Mouse (Mus musculus) embryonic facial prominence, embryonic 14.5 days (tissue): ENCODE measurements around the gene Brd1. TPM values are rescaled to one million over a fixed set of nuclear protein-coding genes. Genes with fewer than 3 reads are reported as not detected.

ENCODE experiments used
- ATAC-seq: fragments of 200-750 bp; cut with Nextera tagmentation; 2 replicates; pipeline ENCODE4 v1.8.0; 2017; ENCODE audit warnings: low read depth, moderate number of reproducible peaks, moderate TSS enrichment
- DNase-seq: peaks from one replicate; pipeline ENCODE4 v3.0.0-alpha.2; 2015; ENCODE audit warnings: low spot score
- H3K27ac ChIP-seq: fragments of 300-500 bp; sonication (generic); replicated peaks from 2 replicates; pipeline ENCODE4 v1.5.1; 2014; ENCODE audit warnings: low read depth, mild to moderate bottlenecking, low read length, moderate library complexity
- H3K27me3 ChIP-seq: fragments of 300-500 bp; sonication (generic); replicated peaks from 2 replicates; pipeline ENCODE4 v1.6.1; 2014; ENCODE audit warnings: low read length; ENCODE audit not compliant: control insufficient read depth, insufficient read depth
- H3K36me3 ChIP-seq: fragments of 300-500 bp; sonication (generic); 2 replicates; pipeline ENCODE4 v1.6.1; 2014; ENCODE audit warnings: low read length, mixed read lengths; ENCODE audit not compliant: control insufficient read depth, insufficient read depth
- H3K4me1 ChIP-seq: fragments of 300-500 bp; sonication (generic); 2 replicates; pipeline ENCODE4 v1.6.1; 2014; ENCODE audit warnings: antibody characterized with exemption, low read length; ENCODE audit not compliant: control insufficient read depth, insufficient read depth
- H3K4me2 ChIP-seq: fragments of 300-500 bp; sonication (generic); 2 replicates; pipeline ENCODE4 v1.6.1; 2014; ENCODE audit warnings: low read depth, mild to moderate bottlenecking, low read length, moderate library complexity, mixed read lengths
- H3K4me3 ChIP-seq: fragments of 300-500 bp; sonication (generic); 2 replicates; pipeline ENCODE4 v1.5.1; 2014; ENCODE audit warnings: low read depth, mild to moderate bottlenecking, low read length
- H3K9ac ChIP-seq: fragments of 300-500 bp; sonication (generic); 2 replicates; pipeline ENCODE4 v1.6.1; 2014; ENCODE audit warnings: low read depth, mild to moderate bottlenecking, low read length, moderate library complexity, mixed read lengths
- H3K9me3 ChIP-seq: fragments of 300-500 bp; sonication (generic); 2 replicates; pipeline ENCODE4 v1.6.1; 2016; ENCODE audit warnings: low read length; ENCODE audit not compliant: control insufficient read depth
- WGBS: fragments of 180-500 bp; shearing (Covaris S2); extraction: QIAGEN DNeasy Blood & Tissue Kit; methylation state at CpG from one replicate; pipeline ENCODE4 v1.1.7; 2014; 5-methylcytosine and 5-hydroxymethylcytosine counted together
- polyA plus RNA-seq: library from polyadenylated mRNA; unstranded; fragments of >200 nt; fragmentation: Nextera tagmentation; extraction: Ambion mirVana; gene quantifications from 2 replicates; pipeline ENCODE4 v1.2.1, GENCODE M21; 2014

Gene Brd1
- polyA plus RNA-seq, 1 experiment from 2014 or later, result 23.0 TPM

DNA sequence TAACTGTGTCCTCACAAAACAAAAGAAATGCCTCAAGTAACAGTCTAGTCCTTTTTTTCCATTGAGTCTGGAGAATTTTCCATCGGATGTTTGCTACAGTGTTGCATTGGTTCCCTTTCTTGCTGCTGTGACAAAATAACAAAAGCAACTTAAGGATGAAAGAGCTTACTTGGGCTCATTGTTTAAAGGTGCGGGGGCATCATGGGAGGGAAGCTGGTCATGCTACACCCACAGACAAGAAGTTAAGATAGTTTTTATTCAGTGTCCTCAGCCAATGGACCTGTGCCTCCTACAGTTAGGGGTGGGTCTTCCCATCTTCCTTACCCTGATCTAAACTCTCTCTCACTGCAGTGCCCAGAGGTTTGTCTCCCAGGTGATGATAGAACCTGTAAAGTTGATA, 4.4 kb upstream of the Brd1 start:
- ATAC-seq (no peak), DNase-seq (no peak)
- Histone ChIP-seq H3K9ac (no peak overlapping the region), H3K27ac (no peak overlapping the region), H3K4me1 (no peaks in the 10 kb centered on the region), H3K4me2 (no peak overlapping the region), H3K27me3 (no peaks in the 10 kb centered on the region), H3K36me3 (no peaks in the 10 kb centered on the region), H3K4me3 (no peak overlapping the region), H3K9me3 (no peaks in the 10 kb centered on the region)
- 68% methylated on average over 2 of the region's 2 CpGs for WGBS

DNA sequence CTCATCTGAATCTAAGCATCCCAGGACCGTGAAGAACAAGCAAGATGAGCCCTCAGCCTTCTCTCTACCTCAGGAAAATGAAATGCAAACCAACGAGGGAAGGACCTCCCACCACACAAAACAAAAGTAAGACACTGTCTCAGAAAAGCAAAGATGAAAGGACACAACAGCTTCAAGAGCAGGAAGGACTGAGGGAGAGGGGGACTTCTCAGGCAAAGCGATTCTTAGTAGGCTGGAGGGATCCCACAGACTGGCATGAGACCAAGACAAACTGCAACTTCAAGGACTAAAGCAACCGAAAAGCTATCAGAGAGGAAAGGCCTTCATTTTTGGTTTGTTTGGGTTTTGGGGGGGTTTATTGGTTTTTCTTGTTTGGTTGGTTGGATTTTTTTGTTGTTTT, 2.1 kb upstream of the Brd1 start:
- H3K4me2 ChIP-seq, result no peak overlapping the region
- WGBS, result 67% methylated on average over 4 of the region's 4 CpGs

DNA sequence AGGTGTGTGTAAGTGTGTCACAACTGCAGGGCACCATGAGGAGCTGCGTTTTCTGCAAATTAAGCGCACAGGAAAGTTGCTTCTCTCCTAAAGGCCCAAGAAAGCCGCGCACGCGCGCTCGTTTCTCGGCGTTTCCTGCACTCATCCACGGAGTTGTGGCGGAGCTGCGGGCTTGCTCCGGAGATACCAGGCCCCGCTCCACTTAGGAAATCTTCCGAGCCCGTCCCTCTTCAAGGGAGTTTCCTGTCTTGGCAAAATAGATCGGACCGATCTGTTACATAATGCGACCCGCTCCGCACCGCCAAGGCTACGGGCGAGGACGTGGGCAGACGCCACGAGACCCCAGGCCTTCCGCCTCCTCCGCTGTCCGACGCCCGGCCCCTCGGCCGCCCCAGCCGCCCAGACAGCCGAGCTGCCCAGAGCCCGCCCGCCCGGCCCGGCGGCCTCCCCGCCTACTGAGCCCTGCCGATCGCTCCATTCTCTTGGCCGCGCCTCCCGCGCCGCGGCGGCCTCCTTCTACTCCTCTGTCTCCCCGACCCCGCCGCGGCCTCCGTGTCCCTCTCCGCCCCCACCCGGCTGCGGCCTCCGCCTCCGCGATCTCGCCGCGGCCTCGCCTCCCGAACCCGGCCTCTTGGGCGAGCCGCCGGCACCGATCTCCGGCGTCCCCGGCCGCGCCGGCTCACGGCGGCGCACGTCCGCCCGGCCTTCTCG, 837 bp downstream of the Brd1 start:
- peaks cover 23% of the 10 kb centered on the region for H3K36me3 ChIP-seq
- H3K9ac ChIP-seq, result peak overlapping the region; percentile 99
- no peaks in the 10 kb centered on the region for H3K9me3 ChIP-seq
- H3K27ac ChIP-seq, result peak overlapping the region; percentile 86
- ATAC-seq (peak; percentile 54), DNase-seq (peak; percentile 76)
- peak overlapping the region; percentile 84 for H3K4me2 ChIP-seq
- WGBS, result under 1% methylated on average over 19 of the region's 86 CpGs
- H3K4me3 ChIP-seq, result peak overlapping the region; percentile 98
- H3K27me3 ChIP-seq, result no peaks in the 10 kb centered on the region
- peaks cover 11% of the 10 kb centered on the region for H3K4me1 ChIP-seq

More for the DNA sequence above, 2.1 kb upstream of the Brd1 start:
- Histone ChIP-seq H3K9ac (no peak overlapping the region), H3K9me3 (no peaks in the 10 kb centered on the region), H3K4me1 (peaks cover 11% of the 10 kb centered on the region), H3K27me3 (no peaks in the 10 kb centered on the region), H3K4me3 (no peak overlapping the region), H3K27ac (no peak overlapping the region), H3K36me3 (no peaks in the 10 kb centered on the region)
- no peak for ATAC-seq
- no peak for DNase-seq

DNA sequence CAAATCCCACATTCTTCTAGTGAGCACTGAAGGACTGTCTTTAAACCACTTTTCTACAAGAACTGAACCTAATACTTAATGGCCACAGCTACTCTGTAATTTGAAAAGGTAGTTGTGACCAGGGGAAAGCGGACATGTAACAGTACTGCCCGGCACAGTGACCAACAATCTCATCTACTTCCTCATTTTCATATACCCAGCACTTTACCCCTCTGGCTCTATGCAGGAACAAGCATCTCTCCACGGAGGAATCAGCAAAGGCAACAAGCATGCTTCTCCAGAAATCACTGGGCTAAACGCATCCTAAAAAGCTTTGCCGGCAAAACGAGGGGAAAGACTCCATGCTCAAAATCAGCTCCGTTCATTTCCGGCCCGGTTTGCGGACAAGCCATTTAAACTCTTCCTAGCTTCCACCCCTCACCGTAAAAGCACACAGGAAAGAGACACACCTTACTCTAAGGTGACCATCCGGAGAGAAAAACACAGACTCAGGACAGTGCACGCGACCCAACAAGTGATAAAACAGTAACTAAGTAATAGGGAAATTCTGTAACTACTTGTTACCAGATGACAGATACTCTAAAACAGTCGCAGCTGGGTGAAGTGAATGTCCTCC, 1.5 kb downstream of the Brd1 start:
- WGBS, result 17% methylated on average over 15 of the region's 15 CpGs
- ATAC-seq (no peak), DNase-seq (no peak)
- Histone ChIP-seq H3K27ac (peak overlapping the region; percentile 86; the same call in 1 of the 2 replicates), H3K4me2 (peak overlapping the region; percentile 84), H3K4me3 (peak overlapping the region; percentile 98), H3K9ac (peak overlapping the region; percentile 99), H3K27me3 (no peaks in the 10 kb centered on the region), H3K9me3 (no peaks in the 10 kb centered on the region), H3K36me3 (peaks cover 27% of the 10 kb centered on the region), H3K4me1 (peaks cover 11% of the 10 kb centered on the region)

DNA sequence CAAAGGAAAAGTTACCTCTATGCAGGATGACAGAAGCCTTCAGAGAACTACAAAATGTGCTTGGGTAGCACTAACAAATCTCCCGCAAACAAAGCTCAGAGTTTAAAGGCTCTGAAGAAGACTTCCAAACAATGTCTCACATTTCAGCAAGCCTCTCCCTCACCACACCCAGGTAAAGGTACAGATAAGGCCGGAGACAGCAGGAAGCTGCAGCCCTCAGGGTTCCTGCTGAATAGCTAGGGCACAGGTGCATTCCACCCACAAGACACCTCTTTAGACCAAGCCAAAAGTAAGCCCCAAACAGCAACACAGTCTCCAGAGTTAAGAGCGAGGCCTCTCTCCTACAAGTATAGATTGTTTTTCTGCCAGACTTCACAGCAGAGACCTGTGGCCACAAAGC, 3.3 kb downstream of the Brd1 start:
- ATAC-seq, result no peak
- Histone ChIP-seq H3K36me3 (peaks cover 43% of the 10 kb centered on the region), H3K9me3 (no peaks in the 10 kb centered on the region), H3K27me3 (no peaks in the 10 kb centered on the region), H3K9ac (no peak overlapping the region), H3K4me2 (no peak overlapping the region), H3K4me3 (no peak overlapping the region), H3K27ac (no peak overlapping the region), H3K4me1 (peaks cover 11% of the 10 kb centered on the region)
- WGBS, result 72% methylated on average over 3 of the region's 3 CpGs
- DNase-seq, result no peak

DNA sequence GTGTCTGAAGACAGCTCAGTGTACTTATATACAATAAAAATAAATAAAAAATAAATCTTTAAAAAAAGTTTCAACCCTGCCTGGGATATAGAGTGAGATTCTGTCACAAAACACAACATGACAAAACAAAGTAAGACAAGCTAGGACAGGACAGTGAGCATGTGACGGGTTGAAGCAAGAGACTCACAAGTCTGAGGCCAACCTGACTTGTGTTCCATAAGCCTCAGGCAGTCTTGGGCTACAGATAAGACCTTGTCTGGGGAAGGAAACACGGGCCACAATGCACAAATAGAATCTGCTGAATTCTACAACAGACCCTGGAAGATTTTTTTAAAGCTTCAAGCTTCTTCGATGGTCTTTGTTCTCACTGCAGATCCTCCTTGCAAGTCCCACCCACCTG, 6.8 kb downstream of the Brd1 start:
- Histone ChIP-seq H3K4me3 (no peak overlapping the region), H3K9ac (no peak overlapping the region), H3K9me3 (no peaks in the 10 kb centered on the region), H3K36me3 (peaks cover 76% of the 10 kb centered on the region), H3K4me2 (no peak overlapping the region), H3K27me3 (no peaks in the 10 kb centered on the region), H3K27ac (no peak overlapping the region), H3K4me1 (peaks cover 7% of the 10 kb centered on the region)
- peak; percentile 20 for DNase-seq
- no peak for ATAC-seq
- 81% methylated on average over 3 of the region's 3 CpGs for WGBS

DNA sequence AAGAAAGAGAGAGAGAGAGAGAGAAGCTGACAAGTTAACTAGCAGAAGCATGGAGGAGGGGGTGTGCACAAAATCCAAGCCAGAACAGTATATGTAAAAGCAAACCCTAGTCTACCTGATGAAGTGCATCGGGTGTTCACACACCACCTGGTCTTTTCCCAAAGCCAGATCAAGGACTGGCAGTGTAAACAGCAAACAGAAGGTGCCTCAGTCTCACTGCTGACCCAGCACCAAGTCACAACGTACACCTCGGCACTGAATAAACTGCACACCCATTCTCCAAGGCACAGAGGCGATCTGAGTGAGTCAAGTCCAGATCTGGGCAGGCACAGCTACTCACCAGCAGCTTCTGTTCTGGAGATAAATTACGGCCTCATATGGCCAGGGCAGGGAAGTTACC, 9.0 kb downstream of the Brd1 start:
- DNase-seq (no peak), ATAC-seq (no peak)
- Histone ChIP-seq H3K4me1 (no peaks in the 10 kb centered on the region), H3K9me3 (no peaks in the 10 kb centered on the region), H3K27me3 (no peaks in the 10 kb centered on the region), H3K27ac (no peak overlapping the region), H3K4me2 (no peak overlapping the region), H3K36me3 (peaks cover 90% of the 10 kb centered on the region), H3K4me3 (no peak overlapping the region), H3K9ac (no peak overlapping the region)
- WGBS, result 93% methylated on average over 5 of the region's 5 CpGs

DNA sequence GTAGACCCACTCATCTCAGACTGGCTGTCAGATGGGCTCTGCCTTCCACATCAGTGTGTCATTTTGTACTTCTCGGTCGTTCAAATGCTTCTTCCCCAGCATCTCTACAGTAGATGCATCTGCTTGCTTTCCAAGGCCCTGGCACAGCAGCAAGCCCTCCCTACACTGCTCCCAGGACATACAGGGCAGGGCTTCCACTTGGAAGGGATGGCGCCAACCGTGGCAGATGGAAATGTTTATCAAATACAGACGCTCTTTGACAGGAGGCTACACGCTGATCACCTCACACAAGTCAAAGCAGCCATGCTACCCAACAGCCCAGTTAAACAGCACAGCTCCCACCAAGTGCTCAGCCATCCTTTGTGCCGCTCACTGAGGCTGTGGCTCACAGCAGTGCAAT, 9.7 kb downstream of the Brd1 start:
- Histone ChIP-seq H3K36me3 (peaks cover 89% of the 10 kb centered on the region), H3K4me1 (no peaks in the 10 kb centered on the region), H3K4me3 (no peak overlapping the region), H3K27me3 (no peaks in the 10 kb centered on the region), H3K4me2 (no peak overlapping the region), H3K9me3 (no peaks in the 10 kb centered on the region), H3K27ac (no peak overlapping the region), H3K9ac (no peak overlapping the region)
- DNase-seq (no peak), ATAC-seq (no peak)
- 64% methylated on average over 7 of the region's 7 CpGs for WGBS

GRCm38 (mm10) chr15:88723205-88723604, 10.8 kb downstream of the Brd1 start:
- WGBS, result 89% methylated on average over 6 of the region's 6 CpGs
- Histone ChIP-seq H3K9me3 (no peaks in the 10 kb centered on the region), H3K4me1 (no peaks in the 10 kb centered on the region), H3K36me3 (peaks cover 87% of the 10 kb centered on the region), H3K4me3 (no peak overlapping the region), H3K4me2 (no peak overlapping the region), H3K27me3 (no peaks in the 10 kb centered on the region), H3K9ac (no peak overlapping the region), H3K27ac (no peak overlapping the region)
- ATAC-seq, result no peak
- no peak for DNase-seq
